Mouse (Mus musculus): ENCODE measurements around the gene Pea15a. TPM values are rescaled to one million over a fixed set of nuclear protein-coding genes. Genes with fewer than 3 reads are reported as not detected.

Gene Pea15a
- total and polyA plus RNA-seq, 3 experiments = 15.6 to 50.6 (median 23.7) TPM

- TF ChIP-seq ZMIZ1 (IDR thresholded peaks at IDR 0.05; ENCODE audit: low read depth, low read length) (no peak), NRF1 (IDR thresholded peaks at IDR 0.05; ENCODE audit: low read depth, low read length) (no peak)
Observed at GRCm38 (mm10) chr1:172162009-172162408, 44.6 kb downstream of the Pea15a start (continued).

GRCm38 (mm10) chr1:172160508-172160907 lies 46.1 kb downstream of the Pea15a start:
- no peak overlapping the region for H3K27ac ChIP-seq (ENCODE audit: insufficient read depth, low read depth)
- no peak overlapping the region for H3K9ac ChIP-seq (ENCODE audit: insufficient read depth, low read depth)
- no peaks in the 10 kb centered on the region for H3K9me3 ChIP-seq (replicated peaks; ENCODE audit: low read length)
- in situ Hi-C loops (cut with MboI; ENCODE audit: low pct_ligation_motif_present, low pct_unique_long_range_greater_than_20kb, low sequenced_read_pairs) = loop anchor here (5.0 kb wide), 1 partner anchor 92 kb away; no protein-coding TSS in a partner anchor
- TF ChIP-seq BHLHE40 (IDR thresholded peaks at IDR 0.05; ENCODE audit: low read depth, low read length) (no peak), MYC (IDR thresholded peaks at IDR 0.05; ENCODE audit: low read depth, low read length) (no peak), CTCF (conservative IDR thresholded peaks at IDR 0.05 in 1 of 2, IDR thresholded peaks at IDR 0.05 in 1 of 2; ENCODE audit: low read depth in 2 of 2, low read length in 2 of 2) (no peak), NELFE (IDR thresholded peaks at IDR 0.05; ENCODE audit: low read depth, low read length) (no peak), E2F4 (IDR thresholded peaks at IDR 0.05; ENCODE audit: insufficient replicate concordance, low read depth, low read length) (no peak), IRF4 (IDR thresholded peaks at IDR 0.05; ENCODE audit: low read depth, low read length) (no peak), JUND (conservative IDR thresholded peaks at IDR 0.05; ENCODE audit: low read depth, low read length) (no peak), ZKSCAN1 (IDR thresholded peaks at IDR 0.05; ENCODE audit: borderline replicate concordance, low read depth, low read length) (no peak), TBP (conservative IDR thresholded peaks at IDR 0.05; ENCODE audit: low read depth, low read length) (no peak), MAZ (IDR thresholded peaks at IDR 0.05; ENCODE audit: low read depth, low read length) (no peak), POLR2AphosphoS2 (IDR thresholded peaks at IDR 0.05; ENCODE audit: low read depth, low read length) (no peak), UBTF (IDR thresholded peaks at IDR 0.05; ENCODE audit: low read depth, low read length) (no peak), SIN3A (IDR thresholded peaks at IDR 0.05; ENCODE audit: low read length) (no peak), MAX (IDR thresholded peaks at IDR 0.05; ENCODE audit: low read length) (no peak), POLR2A (IDR thresholded peaks at IDR 0.05; ENCODE audit: low read depth, low read length) (no peak), MAFK (IDR thresholded peaks at IDR 0.05; ENCODE audit: insufficient replicate concordance, low read length) (no peak), SMC3 (IDR thresholded peaks at IDR 0.05; ENCODE audit: low read depth, low read length) (no peak), TCF12 (IDR thresholded peaks at IDR 0.05; ENCODE audit: low read depth, low read length) (no peak), RCOR1 (conservative IDR thresholded peaks at IDR 0.05; ENCODE audit: low read depth, low read length) (no peak)
- peaks cover 39% of the 10 kb centered on the region for H3K79me2 ChIP-seq (replicated peaks; ENCODE audit: control insufficient read depth, extremely low read depth, insufficient read depth, poor library complexity, severe bottlenecking)
- H3K27me3 ChIP-seq (replicated peaks) = no peaks in the 10 kb centered on the region
- no peak overlapping the region for H3K4me3 ChIP-seq (replicated peaks in 1 of 3; ENCODE audit: low read depth in 2 of 3, low read length in 2 of 3, poor library complexity in 1 of 3)
- DNase-seq (ENCODE audit: extremely low read depth) = no peak
- no peak overlapping the region for H3K4me2 ChIP-seq (ENCODE audit: insufficient read depth, low read depth, poor library complexity, severe bottlenecking)
- peaks cover 13 to 62% of the 10 kb centered on the region in 2 experiments for H3K36me3 ChIP-seq (replicated peaks in 1 of 2; ENCODE audit: control insufficient read depth in 1 of 2, insufficient read depth in 1 of 2, low read length in 1 of 2)
- dilution Hi-C loops (cut with MboI; ENCODE audit: extremely low pct_ligation_motif_present, extremely low pct_unique_long_range_greater_than_20kb, low sequenced_read_pairs) = no loop called here
- peaks cover 0 to 45% of the 10 kb centered on the region in 2 experiments; a peak in 2 of 4 replicates for H3K4me1 ChIP-seq (ENCODE audit: control insufficient read depth in 1 of 2, insufficient read depth in 2 of 2)
